Mouse (Mus musculus): ENCODE measurements around the gene Elmo1. TPM values are rescaled to one million over a fixed set of nuclear protein-coding genes. Genes with fewer than 3 reads are reported as not detected.

The Elmo1 gene
- polyA plus RNA-seq, 1 experiment from 2014 or later: 19.2 TPM

DNA sequence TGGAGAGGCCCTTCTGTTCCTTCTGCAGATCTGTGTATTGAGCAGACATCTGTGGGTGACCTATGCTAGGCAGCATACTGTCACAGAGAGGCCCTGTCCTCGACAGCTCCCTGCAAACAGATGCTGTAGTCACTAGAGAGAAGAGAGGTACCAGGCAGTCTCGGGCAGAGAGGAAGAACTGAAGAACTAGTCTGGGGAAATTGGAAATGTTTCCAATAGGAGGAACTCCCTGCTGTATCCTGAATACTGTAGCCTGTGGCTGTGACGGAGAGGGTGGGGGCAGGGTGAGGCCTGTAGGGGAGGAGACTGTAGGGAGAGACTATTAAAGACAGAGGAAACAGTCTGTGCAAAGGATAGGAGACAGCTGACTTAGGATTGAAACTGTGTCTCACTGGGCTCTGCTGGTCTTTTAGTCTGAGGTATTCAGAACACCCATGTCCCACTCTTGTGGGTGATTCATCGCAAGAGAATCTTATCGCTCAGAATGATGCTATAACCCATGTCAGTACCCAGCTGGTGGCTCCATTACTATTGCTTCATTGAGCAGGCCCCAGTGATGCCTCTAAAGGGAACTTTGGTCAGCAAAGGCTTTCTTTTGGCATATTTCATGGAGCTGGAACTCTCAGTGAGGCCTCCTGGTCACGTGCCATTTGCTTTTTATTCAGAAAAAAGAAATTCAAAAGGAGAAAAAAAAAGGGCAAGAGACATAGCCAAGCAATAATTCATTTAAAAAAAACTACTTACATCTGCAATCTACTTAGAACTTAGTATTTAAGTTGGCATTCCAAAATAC, 43.4 kb downstream of the Elmo1 start:
- peak; percentile 11 for DNase-seq (ENCODE audit: low spot score)
- Histone ChIP-seq H3K4me1 (replicated peaks) (peaks cover 30% of the 10 kb centered on the region), H3K27me3 (ENCODE audit: insufficient read depth, poor library complexity, severe bottlenecking) (no peaks in the 10 kb centered on the region), H3K4me3 (no peak overlapping the region), H3K36me3 (no peaks in the 10 kb centered on the region), H3K27ac (peak overlapping the region; percentile 8), H3K9me3 (no peaks in the 10 kb centered on the region)
- 56% methylated on average over 6 of the region's 6 CpGs for WGBS

DNA sequence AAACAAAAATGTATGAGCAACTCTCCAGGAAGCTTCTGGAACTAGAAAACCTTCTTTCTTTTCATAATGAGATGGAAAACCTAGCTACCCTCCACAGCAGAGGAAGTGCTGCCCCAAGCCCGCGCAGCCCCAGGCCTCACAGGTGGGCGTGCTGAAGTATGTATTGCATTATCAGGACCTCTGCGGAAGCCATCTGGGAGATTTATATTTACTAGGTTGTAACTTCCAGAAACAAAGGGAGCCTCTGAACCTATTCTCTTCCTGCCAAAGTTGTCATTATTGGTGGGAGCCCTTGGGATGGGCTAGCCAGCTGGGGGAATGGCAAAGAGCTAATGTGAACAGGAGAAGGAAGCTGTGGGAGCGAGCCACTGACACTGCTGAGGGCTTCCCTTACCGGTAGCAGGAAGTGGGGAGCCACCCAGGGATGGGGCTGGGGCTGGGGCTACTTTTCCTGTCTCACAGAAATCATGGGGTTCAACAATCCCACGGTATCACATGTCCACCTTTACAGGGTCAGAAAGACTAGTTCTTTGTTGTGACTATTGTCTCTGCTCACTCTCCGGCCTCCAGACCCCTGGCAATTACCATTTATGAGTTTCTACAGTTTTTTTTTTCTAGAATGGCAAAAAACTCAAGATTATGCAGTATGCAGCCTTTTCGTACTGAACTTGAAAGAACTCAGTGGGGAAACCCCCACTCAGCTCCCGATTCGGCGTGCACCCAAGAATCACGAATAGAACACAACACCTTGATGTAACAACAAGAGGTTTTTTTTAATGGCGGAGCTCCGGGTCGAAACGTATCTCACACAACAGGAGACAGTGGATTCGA, 44.2 kb downstream of the Elmo1 start:
- H3K27ac ChIP-seq: peak overlapping the region; percentile 50; the same call in 1 of the 2 replicates
- no peaks in the 10 kb centered on the region for H3K27me3 ChIP-seq (ENCODE audit: insufficient read depth, poor library complexity, severe bottlenecking)
- H3K36me3 ChIP-seq: no peaks in the 10 kb centered on the region
- peaks cover 33% of the 10 kb centered on the region for H3K4me1 ChIP-seq (replicated peaks)
- no peak overlapping the region for H3K4me3 ChIP-seq
- no peaks in the 10 kb centered on the region for H3K9me3 ChIP-seq
- 86% methylated on average over 18 of the region's 18 CpGs for WGBS
- DNase-seq (ENCODE audit: low spot score): no peak

DNA sequence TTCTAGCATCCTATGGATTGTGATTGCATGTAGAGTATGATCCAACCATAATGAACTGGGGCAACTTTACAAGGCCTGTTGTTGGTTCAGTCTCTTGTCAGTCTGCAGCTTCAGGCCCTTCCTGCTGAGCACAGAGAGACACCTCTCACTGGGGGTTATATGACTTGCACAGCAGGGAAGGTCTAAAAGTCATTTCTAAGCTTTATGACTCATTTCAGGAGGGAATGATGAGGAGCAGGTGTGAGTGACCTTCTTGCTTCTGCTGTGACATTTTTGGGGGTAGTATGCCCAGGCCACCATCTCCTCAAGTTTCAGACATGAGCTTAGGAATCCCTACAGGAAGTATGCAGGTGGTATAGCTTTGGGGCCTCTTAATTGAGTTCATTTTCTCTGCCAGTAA, 46.4 kb downstream of the Elmo1 start:
- Histone ChIP-seq H3K27me3 (ENCODE audit: insufficient read depth, poor library complexity, severe bottlenecking) (no peaks in the 10 kb centered on the region), H3K27ac (no peak overlapping the region), H3K4me1 (replicated peaks) (peaks cover 33% of the 10 kb centered on the region), H3K4me3 (no peak overlapping the region), H3K9me3 (no peaks in the 10 kb centered on the region), H3K36me3 (no peaks in the 10 kb centered on the region)
- no peak for DNase-seq (ENCODE audit: low spot score)

DNA sequence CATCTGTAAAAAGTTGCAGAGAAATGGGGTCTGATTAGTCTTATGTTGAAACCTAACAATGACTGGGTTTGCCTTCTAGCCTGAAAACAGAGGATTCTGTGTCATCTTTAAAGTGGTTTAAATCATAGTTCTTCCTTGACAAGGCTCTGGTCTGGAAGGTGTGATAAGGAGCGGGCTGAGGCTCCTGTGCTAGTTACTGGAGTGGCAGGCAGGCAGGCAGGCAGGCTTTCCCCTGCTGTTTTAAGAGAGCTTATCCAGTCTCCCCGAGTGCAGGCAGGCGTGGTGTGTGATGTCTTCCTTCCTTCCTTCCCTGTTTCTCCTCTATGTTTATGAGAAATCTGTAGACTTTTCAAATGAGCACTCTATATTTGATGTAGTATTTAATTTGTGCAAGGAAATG, 48.1 kb downstream of the Elmo1 start:
- Histone ChIP-seq H3K36me3 (no peaks in the 10 kb centered on the region), H3K9me3 (no peaks in the 10 kb centered on the region), H3K4me1 (replicated peaks) (peaks cover 32% of the 10 kb centered on the region), H3K27me3 (ENCODE audit: insufficient read depth, poor library complexity, severe bottlenecking) (no peaks in the 10 kb centered on the region), H3K4me3 (no peak overlapping the region), H3K27ac (0 out of 2 replicates have a peak overlapping the region, but pooled peaks have one; percentile 29)
- no peak for DNase-seq (ENCODE audit: low spot score)
- WGBS: 48% methylated on average over 3 of the region's 3 CpGs

DNA sequence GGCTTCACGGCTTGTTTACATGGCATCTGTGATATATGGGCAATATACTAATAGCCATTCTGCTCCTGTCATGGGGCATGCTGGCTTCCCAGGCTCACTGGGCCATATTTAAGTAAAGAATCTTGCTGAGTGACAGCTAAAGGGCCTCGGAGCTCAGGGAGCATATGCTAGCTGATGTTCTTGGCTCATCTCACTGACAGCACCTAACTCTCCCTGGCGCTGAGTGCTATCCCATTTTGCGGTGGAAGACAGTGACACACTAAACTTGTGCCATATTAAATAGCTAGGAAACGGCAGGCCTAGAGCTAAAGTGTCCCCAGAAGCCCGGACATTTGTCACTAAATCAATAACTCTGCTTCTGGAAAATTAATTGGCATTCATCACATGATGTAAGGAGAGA, 48.7 kb downstream of the Elmo1 start:
- H3K36me3 ChIP-seq: no peaks in the 10 kb centered on the region
- no peaks in the 10 kb centered on the region for H3K27me3 ChIP-seq (ENCODE audit: insufficient read depth, poor library complexity, severe bottlenecking)
- peaks cover 26% of the 10 kb centered on the region for H3K4me1 ChIP-seq (replicated peaks)
- WGBS: 71% methylated on average over 6 of the region's 6 CpGs
- DNase-seq (ENCODE audit: low spot score): no peak
- no peak overlapping the region for H3K27ac ChIP-seq
- no peaks in the 10 kb centered on the region for H3K9me3 ChIP-seq
- no peak overlapping the region for H3K4me3 ChIP-seq

GRCm38 (mm10) chr13:20139825-20140665, 49.6 kb downstream of the Elmo1 start:
- no peaks in the 10 kb centered on the region for H3K9me3 ChIP-seq
- DNase-seq (ENCODE audit: low spot score): no peak
- 92% methylated on average over 4 of the region's 4 CpGs for WGBS

GRCm38 (mm10) chr13:20142637-20143036, 52.2 kb downstream of the Elmo1 start:
- H3K9me3 ChIP-seq: no peaks in the 10 kb centered on the region
- no peaks in the 10 kb centered on the region for H3K36me3 ChIP-seq
- peak overlapping the region; percentile 30; the same call in 1 of the 2 replicates for H3K27ac ChIP-seq
- H3K27me3 ChIP-seq (ENCODE audit: insufficient read depth, poor library complexity, severe bottlenecking): no peaks in the 10 kb centered on the region
- peaks cover 13% of the 10 kb centered on the region for H3K4me1 ChIP-seq (replicated peaks)
- 21% methylated on average over 1 of the region's 1 CpGs for WGBS
- H3K4me3 ChIP-seq: no peak overlapping the region
- DNase-seq (ENCODE audit: low spot score): no peak

More at GRCm38 (mm10) chr13:20139825-20140665, 49.6 kb downstream of the Elmo1 start:
- H3K27ac ChIP-seq: no peak overlapping the region
- H3K36me3 ChIP-seq: no peaks in the 10 kb centered on the region
- H3K27me3 ChIP-seq (ENCODE audit: insufficient read depth, poor library complexity, severe bottlenecking): no peaks in the 10 kb centered on the region
- no peak overlapping the region for H3K4me3 ChIP-seq
- H3K4me1 ChIP-seq (replicated peaks): peaks cover 19% of the 10 kb centered on the region

- H3K9me3 ChIP-seq: no peaks in the 10 kb centered on the region
- no peak overlapping the region for H3K27ac ChIP-seq
- H3K4me1 ChIP-seq (replicated peaks): peaks cover 9% of the 10 kb centered on the region
- no peaks in the 10 kb centered on the region for H3K36me3 ChIP-seq
- no peaks in the 10 kb centered on the region for H3K27me3 ChIP-seq (ENCODE audit: insufficient read depth, poor library complexity, severe bottlenecking)
- no peak for DNase-seq (ENCODE audit: low spot score)
- no peak overlapping the region for H3K4me3 ChIP-seq
- 94% methylated on average over 4 of the region's 4 CpGs for WGBS
These were observed 56.5 kb downstream of the Elmo1 start for GRCm38 (mm10) chr13:20146848-20147247.

DNA sequence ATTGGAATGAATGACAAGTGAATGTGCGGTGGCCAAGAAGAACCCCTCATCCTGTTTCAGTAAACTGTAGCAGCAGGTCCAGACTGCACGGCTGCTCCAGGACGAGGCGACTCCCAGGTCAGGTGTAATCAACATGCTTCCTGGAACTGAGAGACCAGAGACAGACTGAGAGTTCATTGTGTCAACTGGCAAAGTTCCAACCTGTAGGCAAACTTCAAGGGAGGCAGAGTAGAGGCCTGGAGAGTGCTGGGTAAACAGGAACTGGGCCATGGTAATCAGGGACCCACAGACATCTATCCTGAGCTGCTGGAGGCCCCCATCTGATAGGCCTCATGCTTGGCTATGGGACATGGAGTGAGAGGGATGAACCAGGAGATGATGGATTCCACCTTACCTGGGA, 57.3 kb downstream of the Elmo1 start:
- WGBS: 87% methylated on average over 4 of the region's 4 CpGs
- peaks cover 9% of the 10 kb centered on the region for H3K4me1 ChIP-seq (replicated peaks)
- no peak for DNase-seq (ENCODE audit: low spot score)
- no peaks in the 10 kb centered on the region for H3K36me3 ChIP-seq
- no peak overlapping the region for H3K27ac ChIP-seq
- no peak overlapping the region for H3K4me3 ChIP-seq
- H3K9me3 ChIP-seq: no peaks in the 10 kb centered on the region
- no peaks in the 10 kb centered on the region for H3K27me3 ChIP-seq (ENCODE audit: insufficient read depth, poor library complexity, severe bottlenecking)

- H3K27me3 ChIP-seq (ENCODE audit: insufficient read depth, poor library complexity, severe bottlenecking): no peaks in the 10 kb centered on the region
- 86% methylated on average over 11 of the region's 11 CpGs for WGBS
These were observed 59.9 kb downstream of the Elmo1 start for GRCm38 (mm10) chr13:20150130-20150835.

DNA sequence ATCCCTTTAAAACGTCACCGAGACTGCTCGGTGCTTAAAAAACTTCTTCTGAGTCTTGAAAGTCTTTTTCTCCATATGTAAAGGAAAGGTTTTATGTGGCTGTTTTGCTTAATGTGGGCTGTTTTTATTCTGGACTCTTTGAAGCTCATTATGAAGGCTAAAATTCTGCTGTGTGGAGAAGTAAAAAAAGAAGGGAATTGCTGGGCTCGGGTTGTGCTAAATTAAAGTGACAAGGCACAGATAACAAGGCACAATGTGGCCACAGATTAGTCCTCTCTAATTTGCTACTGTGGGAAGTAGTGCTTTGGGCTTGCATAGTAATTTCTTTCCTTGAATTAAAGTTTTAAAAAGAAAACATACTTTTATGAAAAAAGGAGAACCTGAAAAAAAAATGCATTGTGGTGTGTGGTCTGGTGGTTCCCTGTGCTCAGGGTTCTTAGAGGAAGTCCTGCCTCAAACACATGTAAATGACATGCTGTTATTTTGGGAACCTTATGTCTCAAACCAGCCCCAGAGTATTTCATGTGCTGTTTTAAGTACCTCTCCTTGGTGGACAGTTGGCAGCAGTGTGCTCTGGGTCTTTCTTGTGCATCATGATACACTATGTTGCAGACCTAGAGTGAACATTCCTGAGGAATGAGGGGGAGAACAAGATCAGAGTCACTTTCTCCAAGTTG, 61.0 kb downstream of the Elmo1 start:
- H3K27ac ChIP-seq: no peak overlapping the region
- H3K36me3 ChIP-seq: no peaks in the 10 kb centered on the region
- no peak overlapping the region for H3K4me3 ChIP-seq
- H3K4me1 ChIP-seq (replicated peaks): peaks cover 4% of the 10 kb centered on the region; the same call in 1 of the 2 replicates
- 77% methylated on average over 4 of the region's 4 CpGs for WGBS
- no peaks in the 10 kb centered on the region for H3K27me3 ChIP-seq (ENCODE audit: insufficient read depth, poor library complexity, severe bottlenecking)
- no peaks in the 10 kb centered on the region for H3K9me3 ChIP-seq
- no peak for DNase-seq (ENCODE audit: low spot score)

More at GRCm38 (mm10) chr13:20150130-20150835, 59.9 kb downstream of the Elmo1 start:
- no peak overlapping the region for H3K4me3 ChIP-seq
- H3K27ac ChIP-seq: no peak overlapping the region
- peaks cover 4% of the 10 kb centered on the region; the same call in 1 of the 2 replicates for H3K4me1 ChIP-seq (replicated peaks)
- DNase-seq (ENCODE audit: low spot score): no peak
- H3K36me3 ChIP-seq: no peaks in the 10 kb centered on the region
- no peaks in the 10 kb centered on the region for H3K9me3 ChIP-seq
